Mouse (Mus musculus) liver, embryonic 14.5 days (tissue): ENCODE results near the gene Nubp2. TPM values are rescaled to one million over a fixed set of nuclear protein-coding genes. Genes with fewer than 3 reads are reported as not detected.

Source experiments
- ATAC-seq: fragments of 200-750 bp; cut with Nextera tagmentation; 2 replicates; pipeline ENCODE4 v1.8.0; 2017; ENCODE audit warnings: moderate number of reproducible peaks, mild to moderate bottlenecking, moderate library complexity; ENCODE audit not compliant: insufficient read depth
- DNase-seq, 3 experiments: peaks; one replicate each; pipeline ENCODE4 v3.0.0-alpha.2; 2012 to 2013; ENCODE audit warnings: low read depth in 3 of 3, low spot score in 3 of 3
- H3K27ac ChIP-seq: fragments of 300-500 bp; sonication (generic); 2 replicates; pipeline ENCODE4 v1.5.1; 2014; ENCODE audit warnings: moderate library complexity, mild to moderate bottlenecking, control low read depth, inconsistent platforms
- H3K27me3 ChIP-seq: fragments of 300-500 bp; sonication (generic); 2 replicates; pipeline ENCODE4 v1.6.1; 2014; ENCODE audit warnings: mild to moderate bottlenecking, low read length, moderate library complexity; ENCODE audit not compliant: control insufficient read depth, insufficient read depth
- H3K36me3 ChIP-seq: fragments of 300-500 bp; sonication (generic); replicated peaks from 2 replicates; pipeline ENCODE4 v1.6.1; 2014; ENCODE audit warnings: low read depth; ENCODE audit not compliant: control insufficient read depth, insufficient read depth
- H3K4me1 ChIP-seq, 2 experiments: fragments of 200-500 bp in 1 of 2; fragments of 300-500 bp in 1 of 2; sonication (generic) in 1 of 2; replicated peaks; 2 replicates each; pipeline ENCODE4 v1.6.1; 2012 to 2014; ENCODE audit warnings: antibody characterized with exemption in 1 of 2, inconsistent platforms in 1 of 2, low read length in 1 of 2; ENCODE audit not compliant: control insufficient read depth in 2 of 2, insufficient read depth in 2 of 2
- H3K4me2 ChIP-seq: fragments of 300-500 bp; sonication (generic); 2 replicates; pipeline ENCODE4 v1.6.1; 2014; ENCODE audit warnings: low read depth, mild to moderate bottlenecking, control low read depth, moderate library complexity
- H3K4me3 ChIP-seq, 2 experiments: fragments of 200-500 bp in 1 of 2; fragments of 300-500 bp in 1 of 2; sonication (generic) in 1 of 2; 2 replicates each; pipeline ENCODE4 v1.5.1; 2012 to 2014; ENCODE audit warnings: low read depth in 2 of 2, low read length in 2 of 2, mild to moderate bottlenecking in 2 of 2, control low read depth in 1 of 2, inconsistent platforms in 1 of 2, moderate library complexity in 1 of 2; ENCODE audit not compliant: insufficient read depth in 1 of 2
- H3K9ac ChIP-seq: fragments of 300-500 bp; sonication (generic); replicated peaks from 2 replicates; pipeline ENCODE4 v1.6.1; 2014; ENCODE audit warnings: mild to moderate bottlenecking, control low read depth, moderate library complexity
- H3K9me3 ChIP-seq: fragments of 300-500 bp; sonication (generic); 2 replicates; pipeline ENCODE4 v1.6.1; 2016; ENCODE audit warnings: low read length, mixed read lengths; ENCODE audit not compliant: control insufficient read depth
- CTCF ChIP-seq: IDR thresholded peaks from 2 replicates; pipeline ENCODE4 v1.5.1; 2016; ENCODE audit warnings: antibody characterized with exemption, low read depth, control low read depth
- EP300 ChIP-seq: IDR thresholded peaks from 2 replicates; pipeline ENCODE4 v1.6.1; 2016; ENCODE audit warnings: antibody characterized with exemption, low read depth
- WGBS: fragments of 180-500 bp; shearing (Covaris S2); extraction: QIAGEN DNeasy Blood & Tissue Kit; methylation state at CpG from one replicate; pipeline ENCODE4 v1.1.7; 2014; ENCODE audit not compliant: insufficient replicate concordance; 5-methylcytosine and 5-hydroxymethylcytosine counted together
- polyA plus RNA-seq, 2 experiments: library from polyadenylated mRNA; depleted of rRNA in 1 of 2; stranded (reverse) in 1 of 2; unstranded in 1 of 2; fragments of >200 nt; fragmentation: Nextera tagmentation in 1 of 2; extraction: Ambion mirVana in 1 of 2; gene quantifications; 2 replicates each; pipeline versions ENCODE4 v1.2.1 to v1.2.3; 2012 to 2014

The Nubp2 gene
- polyA plus RNA-seq, 2 experiments: 30.8 to 80.1 TPM

GRCm38 (mm10) chr17:24839842-24840241 is 46.3 kb downstream of the Nubp2 start, which contains the start of gene Hagh:
Gene Hagh (plus strand): TSS chr17:24840143.
- Histone ChIP-seq H3K4me2 (no peak within 1 kb of the TSS), H3K9ac (no peak within 1 kb of the TSS), H3K4me3 (no peak within 1 kb of the TSS), H3K9me3 (no peaks in the 10 kb centered on the region), H3K27ac (no peak within 1 kb of the TSS), H3K36me3 (no peaks in the 10 kb centered on the region), H3K27me3 (no peaks in the 10 kb centered on the region; the same call in 1 of the 2 replicates), H3K4me1 (no peaks in the 10 kb centered on the region)
- ATAC-seq (no peak), DNase-seq (no peak)
- TF ChIP-seq EP300: no peak
- no peak for TF ChIP-seq CTCF
- WGBS: 66% methylated on average over 8 of the region's 8 CpGs

Other genes starting within 250 kb of the Nubp2 start
- gene Slc9a3r2, start 236.0 kb downstream of the Nubp2 start, polyA plus RNA-seq (2012; rRNA removed): 5.5 and 5.7 TPM in 2 replicates
- 8.1 and 9.9 TPM in 2 replicates for gene Slc9a3r2, start 236.0 kb downstream of the Nubp2 start, polyA plus RNA-seq (2014; fragmentation: Nextera tagmentation; extraction: Ambion mirVana)
- 0.27 TPM in 1 of 2 replicates, not detected in the other for gene Npw, start 227.9 kb downstream of the Nubp2 start, polyA plus RNA-seq (2012; rRNA removed)
- gene Npw, start 227.9 kb downstream of the Nubp2 start, polyA plus RNA-seq (2014; fragmentation: Nextera tagmentation; extraction: Ambion mirVana): 0.29 TPM in 1 of 2 replicates, not detected in the other
- 21.3 and 23.8 TPM in 2 replicates for gene Zfp598, start 216.7 kb downstream of the Nubp2 start, polyA plus RNA-seq (2012; rRNA removed)
- 10.7 and 14.5 TPM in 2 replicates for gene Zfp598, start 216.7 kb downstream of the Nubp2 start, polyA plus RNA-seq (2014; fragmentation: Nextera tagmentation; extraction: Ambion mirVana)
- gene Syngr3, start 196.4 kb downstream of the Nubp2 start, polyA plus RNA-seq (2012; rRNA removed): 0.06 and 0.14 TPM in 2 replicates
- gene Syngr3, start 196.4 kb downstream of the Nubp2 start, polyA plus RNA-seq (2014; fragmentation: Nextera tagmentation; extraction: Ambion mirVana): 0.08 TPM in 1 of 2 replicates, not detected in the other
- gene Gfer, start 190.2 kb downstream of the Nubp2 start, polyA plus RNA-seq (2012; rRNA removed): 13.9 and 19.5 TPM in 2 replicates
- 30.2 and 32.3 TPM in 2 replicates for gene Gfer, start 190.2 kb downstream of the Nubp2 start, polyA plus RNA-seq (2014; fragmentation: Nextera tagmentation; extraction: Ambion mirVana)
- 0.87 and 0.97 TPM in 2 replicates for gene Noxo1, start 190.1 kb downstream of the Nubp2 start, polyA plus RNA-seq (2012; rRNA removed)
- gene Noxo1, start 190.1 kb downstream of the Nubp2 start, polyA plus RNA-seq (2014; fragmentation: Nextera tagmentation; extraction: Ambion mirVana): 0.25 and 0.30 TPM in 2 replicates
- gene Tbl3, start 178.7 kb downstream of the Nubp2 start, polyA plus RNA-seq (2012; rRNA removed): 20.5 and 26.8 TPM in 2 replicates
- gene Tbl3, start 178.7 kb downstream of the Nubp2 start, polyA plus RNA-seq (2014; fragmentation: Nextera tagmentation; extraction: Ambion mirVana): 31.3 and 33.4 TPM in 2 replicates
- 0.11 and 0.29 TPM in 2 replicates for gene Rnf151, start 168.3 kb downstream of the Nubp2 start, polyA plus RNA-seq (2012; rRNA removed)
- not detected in 2 replicates for gene Rnf151, start 168.3 kb downstream of the Nubp2 start, polyA plus RNA-seq (2014; fragmentation: Nextera tagmentation; extraction: Ambion mirVana)
- gene Rps2, start 168.2 kb downstream of the Nubp2 start, polyA plus RNA-seq (2012; rRNA removed): 2,096 and 2,246 TPM in 2 replicates
- 1,219 and 1,250 TPM in 2 replicates for gene Rps2, start 168.2 kb downstream of the Nubp2 start, polyA plus RNA-seq (2014; fragmentation: Nextera tagmentation; extraction: Ambion mirVana)
- gene Ndufb10, start 161.9 kb downstream of the Nubp2 start, polyA plus RNA-seq (2012; rRNA removed): 84.0 and 162 TPM in 2 replicates
- gene Ndufb10, start 161.9 kb downstream of the Nubp2 start, polyA plus RNA-seq (2014; fragmentation: Nextera tagmentation; extraction: Ambion mirVana): 207 and 216 TPM in 2 replicates
- gene Rpl3l, start 158.5 kb downstream of the Nubp2 start, polyA plus RNA-seq (2012; rRNA removed): 0.03 TPM in 1 of 2 replicates, not detected in the other
- gene Rpl3l, start 158.5 kb downstream of the Nubp2 start, polyA plus RNA-seq (2014; fragmentation: Nextera tagmentation; extraction: Ambion mirVana): not detected in 2 replicates
- 18.3 and 25.4 TPM in 2 replicates for gene Msrb1, start 149.7 kb downstream of the Nubp2 start, polyA plus RNA-seq (2012; rRNA removed)
- 28.8 and 28.9 TPM in 2 replicates for gene Msrb1, start 149.7 kb downstream of the Nubp2 start, polyA plus RNA-seq (2014; fragmentation: Nextera tagmentation; extraction: Ambion mirVana)
- gene Hs3st6, start 133.4 kb downstream of the Nubp2 start, polyA plus RNA-seq (2012; rRNA removed): 0.03 and 0.06 TPM in 2 replicates
- gene Hs3st6, start 133.4 kb downstream of the Nubp2 start, polyA plus RNA-seq (2014; fragmentation: Nextera tagmentation; extraction: Ambion mirVana): not detected in 2 replicates
- 0.50 and 0.65 TPM in 2 replicates for gene Meiob, start 82.1 kb downstream of the Nubp2 start, polyA plus RNA-seq (2012; rRNA removed)
- gene Meiob, start 82.1 kb downstream of the Nubp2 start, polyA plus RNA-seq (2014; fragmentation: Nextera tagmentation; extraction: Ambion mirVana): 0.90 and 1.2 TPM in 2 replicates
- 49.8 and 65.9 TPM in 2 replicates for gene Hagh, start 46.2 kb downstream of the Nubp2 start, polyA plus RNA-seq (2012; rRNA removed)
- 109 and 120 TPM in 2 replicates for gene Hagh, start 46.2 kb downstream of the Nubp2 start, polyA plus RNA-seq (2014; fragmentation: Nextera tagmentation; extraction: Ambion mirVana)
- gene Fahd1, start 36.0 kb downstream of the Nubp2 start, polyA plus RNA-seq (2012; rRNA removed): 18.6 and 24.0 TPM in 2 replicates
- 37.2 and 40.1 TPM in 2 replicates for gene Fahd1, start 36.0 kb downstream of the Nubp2 start, polyA plus RNA-seq (2014; fragmentation: Nextera tagmentation; extraction: Ambion mirVana)
- gene Igfals, start 20.4 kb downstream of the Nubp2 start, polyA plus RNA-seq (2012; rRNA removed): 3.4 and 4.3 TPM in 2 replicates
- 4.7 and 6.3 TPM in 2 replicates for gene Igfals, start 20.4 kb downstream of the Nubp2 start, polyA plus RNA-seq (2014; fragmentation: Nextera tagmentation; extraction: Ambion mirVana)
- 26.3 and 28.4 TPM in 2 replicates for gene Spsb3, start 294 bp upstream of the Nubp2 start, polyA plus RNA-seq (2012; rRNA removed)
- 37.5 and 40.2 TPM in 2 replicates for gene Spsb3, start 294 bp upstream of the Nubp2 start, polyA plus RNA-seq (2014; fragmentation: Nextera tagmentation; extraction: Ambion mirVana)
- gene Eme2, start 8.7 kb upstream of the Nubp2 start, polyA plus RNA-seq (2012; rRNA removed): 7.6 and 9.4 TPM in 2 replicates
- gene Eme2, start 8.7 kb upstream of the Nubp2 start, polyA plus RNA-seq (2014; fragmentation: Nextera tagmentation; extraction: Ambion mirVana): 7.4 and 8.5 TPM in 2 replicates
- gene Mrps34, start 8.8 kb upstream of the Nubp2 start, polyA plus RNA-seq (2012; rRNA removed): 48.0 and 49.2 TPM in 2 replicates
- 43.5 and 49.9 TPM in 2 replicates for gene Mrps34, start 8.8 kb upstream of the Nubp2 start, polyA plus RNA-seq (2014; fragmentation: Nextera tagmentation; extraction: Ambion mirVana)
- 55.7 and 65.6 TPM in 2 replicates for gene Nme3, start 10.2 kb upstream of the Nubp2 start, polyA plus RNA-seq (2012; rRNA removed)
- 79.2 and 83.7 TPM in 2 replicates for gene Nme3, start 10.2 kb upstream of the Nubp2 start, polyA plus RNA-seq (2014; fragmentation: Nextera tagmentation; extraction: Ambion mirVana)
- gene Mapk8ip3, start 50.6 kb upstream of the Nubp2 start, polyA plus RNA-seq (2012; rRNA removed): 30.6 and 34.3 TPM in 2 replicates
- gene Mapk8ip3, start 50.6 kb upstream of the Nubp2 start, polyA plus RNA-seq (2014; fragmentation: Nextera tagmentation; extraction: Ambion mirVana): 7.2 and 8.0 TPM in 2 replicates
- 18.9 and 24.3 TPM in 2 replicates for gene Jpt2, start 74.3 kb upstream of the Nubp2 start, polyA plus RNA-seq (2012; rRNA removed)
- gene Jpt2, start 74.3 kb upstream of the Nubp2 start, polyA plus RNA-seq (2014; fragmentation: Nextera tagmentation; extraction: Ambion mirVana): 31.6 and 34.3 TPM in 2 replicates
- 7.8 and 7.9 TPM in 2 replicates for gene Cramp1l, start 129.4 kb upstream of the Nubp2 start, polyA plus RNA-seq (2012; rRNA removed)
- 3.2 and 3.9 TPM in 2 replicates for gene Cramp1l, start 129.4 kb upstream of the Nubp2 start, polyA plus RNA-seq (2014; fragmentation: Nextera tagmentation; extraction: Ambion mirVana)
- gene Ift140, start 129.7 kb upstream of the Nubp2 start, polyA plus RNA-seq (2012; rRNA removed): 51.8 and 61.2 TPM in 2 replicates
- gene Ift140, start 129.7 kb upstream of the Nubp2 start, polyA plus RNA-seq (2014; fragmentation: Nextera tagmentation; extraction: Ambion mirVana): 115 and 124 TPM in 2 replicates
- gene Tmem204, start 197.2 kb upstream of the Nubp2 start, polyA plus RNA-seq (2012; rRNA removed): 3.0 and 3.1 TPM in 2 replicates
- gene Tmem204, start 197.2 kb upstream of the Nubp2 start, polyA plus RNA-seq (2014; fragmentation: Nextera tagmentation; extraction: Ambion mirVana): 4.3 TPM in 2 replicates
- gene Telo2, start 229.6 kb upstream of the Nubp2 start, polyA plus RNA-seq (2012; rRNA removed): 8.0 and 8.7 TPM in 2 replicates
- 11.0 and 12.1 TPM in 2 replicates for gene Telo2, start 229.6 kb upstream of the Nubp2 start, polyA plus RNA-seq (2014; fragmentation: Nextera tagmentation; extraction: Ambion mirVana)
- not detected in 2 replicates for gene Ptx4, start 234.4 kb upstream of the Nubp2 start, polyA plus RNA-seq (2012; rRNA removed)
- not detected in 2 replicates for gene Ptx4, start 234.4 kb upstream of the Nubp2 start, polyA plus RNA-seq (2014; fragmentation: Nextera tagmentation; extraction: Ambion mirVana)
- gene Clcn7, start 247.0 kb upstream of the Nubp2 start, polyA plus RNA-seq (2012; rRNA removed): 7.1 and 7.9 TPM in 2 replicates
- gene Clcn7, start 247.0 kb upstream of the Nubp2 start, polyA plus RNA-seq (2014; fragmentation: Nextera tagmentation; extraction: Ambion mirVana): 8.7 and 8.8 TPM in 2 replicates